Mouse (Mus musculus) limb, embryonic 10.5 days (tissue): ENCODE data around the gene Cnst. TPM values are rescaled to one million over a fixed set of nuclear protein-coding genes. Genes with fewer than 3 reads are reported as not detected.
"Not testable (repeated sequence)": the region's sequence is repeated elsewhere in the genome, so short reads cannot be mapped to it uniquely, and the experiment has no call there.

ENCODE experiments used
- DNase-seq: peaks from one replicate; pipeline ENCODE4 v3.0.0-alpha.2; 2017; ENCODE audit warnings: low spot score
- H3K27ac ChIP-seq: fragments of 300-500 bp; sonication (generic); 2 replicates; pipeline ENCODE4 v1.5.1; 2016; ENCODE audit warnings: mild to moderate bottlenecking
- H3K27me3 ChIP-seq: fragments of 300-500 bp; sonication (generic); 2 replicates; pipeline ENCODE4 v1.6.1; 2016; ENCODE audit warnings: low read depth, mild to moderate bottlenecking; ENCODE audit not compliant: poor library complexity, severe bottlenecking
- H3K36me3 ChIP-seq: fragments of 300-500 bp; sonication (generic); 2 replicates; pipeline ENCODE4 v1.6.1; 2016; ENCODE audit warnings: mild to moderate bottlenecking, moderate library complexity
- H3K4me1 ChIP-seq: fragments of 300-500 bp; sonication (generic); 2 replicates; pipeline ENCODE4 v1.6.1; 2016
- H3K4me3 ChIP-seq: fragments of 300-500 bp; sonication (generic); 2 replicates; pipeline ENCODE4 v1.5.1; 2016; ENCODE audit warnings: mild to moderate bottlenecking, moderate library complexity
- H3K9me3 ChIP-seq: fragments of 300-500 bp; sonication (generic); replicated peaks from 2 replicates; pipeline ENCODE4 v1.6.1; 2016; ENCODE audit warnings: mild to moderate bottlenecking
- WGBS: fragments of 180-500 bp; shearing (Covaris S2); methylation state at CpG from one replicate; pipeline ENCODE4 v1.1.7; 2016; 5-methylcytosine and 5-hydroxymethylcytosine counted together
- polyA plus RNA-seq: library from polyadenylated mRNA; unstranded; fragments of >200 nt; fragmentation: Nextera tagmentation; extraction: Ambion mirVana; gene quantifications from 2 replicates; pipeline ENCODE4 v1.2.1, GENCODE M21; 2016

Cnst gene
- polyA plus RNA-seq, 1 experiment from 2014 or later = 17.0 TPM

DNA sequence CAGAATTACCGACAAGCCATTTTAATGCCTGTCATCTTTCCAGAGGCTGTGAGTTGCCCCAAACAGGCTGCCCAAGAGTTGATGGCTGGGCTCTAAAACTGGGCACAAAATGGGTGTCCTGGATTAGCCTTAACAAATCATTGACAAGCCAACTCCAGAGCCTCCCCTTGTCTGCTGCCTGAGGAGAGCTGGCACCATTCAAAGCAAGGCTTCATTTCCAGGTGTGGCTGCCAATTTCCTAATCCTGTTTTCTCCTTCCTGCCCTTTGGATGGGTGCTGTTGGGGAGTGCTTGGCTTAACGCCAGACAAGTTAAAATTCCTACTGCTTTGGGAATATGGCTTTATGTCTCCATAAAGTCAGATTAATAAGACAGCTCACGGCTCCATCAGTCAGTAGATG lies 98.0 kb downstream of the Cnst start:
- WGBS = 80% methylated on average over 3 of the region's 3 CpGs
- H3K9me3 ChIP-seq = no peaks in the 10 kb centered on the region
- no peak for DNase-seq
- H3K4me3 ChIP-seq = no peak overlapping the region
- no peaks in the 10 kb centered on the region for H3K36me3 ChIP-seq
- no peak overlapping the region for H3K27ac ChIP-seq
- no peaks in the 10 kb centered on the region for H3K27me3 ChIP-seq
- H3K4me1 ChIP-seq = peaks cover 6% of the 10 kb centered on the region; the same call in 1 of the 2 replicates

GRCm38 (mm10) chr1:179645101-179645979 lies 99.2 kb downstream of the Cnst start:
- H3K27ac ChIP-seq = 0 out of 2 replicates have a peak overlapping the region, but pooled peaks have one; percentile 4
- 63% methylated on average over 13 of the region's 13 CpGs for WGBS
- peak; percentile 82 for DNase-seq
- no peaks in the 10 kb centered on the region for H3K9me3 ChIP-seq
- peak overlapping the region; percentile 10; the same call in 1 of the 2 replicates for H3K4me3 ChIP-seq
- H3K27me3 ChIP-seq = no peaks in the 10 kb centered on the region
- H3K36me3 ChIP-seq = no peaks in the 10 kb centered on the region
- H3K4me1 ChIP-seq = peaks cover 6% of the 10 kb centered on the region; the same call in 1 of the 2 replicates

GRCm38 (mm10) chr1:179645980-179646268 lies 99.8 kb downstream of the Cnst start:
- Histone ChIP-seq H3K36me3 (no peaks in the 10 kb centered on the region), H3K4me1 (peaks cover 6% of the 10 kb centered on the region; the same call in 1 of the 2 replicates), H3K27ac (0 out of 2 replicates have a peak overlapping the region, but pooled peaks have one; percentile 4), H3K27me3 (no peaks in the 10 kb centered on the region), H3K9me3 (no peaks in the 10 kb centered on the region), H3K4me3 (peak overlapping the region; percentile 10; the same call in 1 of the 2 replicates)
- DNase-seq = no peak
- 26% methylated on average over 4 of the region's 4 CpGs for WGBS

GRCm38 (mm10) chr1:179648678-179649077 lies 102.5 kb downstream of the Cnst start:
- H3K27me3 ChIP-seq, H3K36me3 ChIP-seq, H3K27ac ChIP-seq, DNase-seq, H3K4me3 ChIP-seq, H3K4me1 ChIP-seq, H3K9me3 ChIP-seq: not testable (repeated sequence)
- 84% methylated on average over 5 of the region's 5 CpGs for WGBS

GRCm38 (mm10) chr1:179649324-179649723 lies 103.2 kb downstream of the Cnst start:
- DNase-seq = no peak
- Histone ChIP-seq H3K4me1 (peaks cover 6% of the 10 kb centered on the region; the same call in 1 of the 2 replicates), H3K4me3 (no peak overlapping the region), H3K27ac (no peak overlapping the region), H3K36me3 (no peaks in the 10 kb centered on the region), H3K9me3 (no peaks in the 10 kb centered on the region), H3K27me3 (no peaks in the 10 kb centered on the region)
- WGBS = 85% methylated on average over 3 of the region's 3 CpGs

DNA sequence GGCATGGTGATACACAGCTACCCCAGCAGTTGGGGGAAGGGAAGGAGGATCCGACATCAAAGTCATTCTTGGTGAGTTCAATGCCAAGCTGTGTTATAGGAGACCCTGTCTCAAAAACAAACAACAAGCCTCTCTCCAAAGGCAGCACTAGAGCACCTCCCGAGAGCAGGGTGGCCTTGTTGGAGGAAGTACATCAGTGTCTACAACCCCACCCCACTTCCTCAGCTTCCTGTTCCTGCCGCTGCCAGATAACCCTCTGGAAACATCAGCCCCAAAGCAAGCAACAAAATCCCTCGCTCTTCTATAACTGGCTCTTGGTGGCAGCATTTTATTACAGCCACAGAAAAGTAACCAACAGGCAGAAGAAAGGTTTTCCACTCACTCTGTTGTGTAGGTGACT lies 104.1 kb downstream of the Cnst start:
- Histone ChIP-seq H3K4me3 (no peak overlapping the region), H3K4me1 (peaks cover 6% of the 10 kb centered on the region; the same call in 1 of the 2 replicates), H3K36me3 (no peaks in the 10 kb centered on the region), H3K27ac (no peak overlapping the region), H3K9me3 (no peaks in the 10 kb centered on the region), H3K27me3 (no peaks in the 10 kb centered on the region)
- no peak for DNase-seq
- WGBS = 76% methylated on average over 4 of the region's 4 CpGs

GRCm38 (mm10) chr1:179651224-179651623 lies 105.1 kb downstream of the Cnst start:
- no peak for DNase-seq
- Histone ChIP-seq H3K9me3 (no peaks in the 10 kb centered on the region), H3K4me3 (no peak overlapping the region), H3K4me1 (no peaks in the 10 kb centered on the region), H3K36me3 (no peaks in the 10 kb centered on the region), H3K27ac (no peak overlapping the region), H3K27me3 (no peaks in the 10 kb centered on the region)
- WGBS = 80% methylated on average over 5 of the region's 5 CpGs

- WGBS = 88% methylated on average over 5 of the region's 5 CpGs
Observed at GRCm38 (mm10) chr1:179663065-179663464, 116.9 kb downstream of the Cnst start.

GRCm38 (mm10) chr1:179664309-179664930 lies 118.2 kb downstream of the Cnst start:
- Histone ChIP-seq H3K36me3 (no peaks in the 10 kb centered on the region), H3K27me3 (no peaks in the 10 kb centered on the region), H3K27ac (no peak overlapping the region), H3K9me3 (no peaks in the 10 kb centered on the region), H3K4me1 (peaks cover 20% of the 10 kb centered on the region), H3K4me3 (no peak overlapping the region)
- 81% methylated on average over 4 of the region's 4 CpGs for WGBS
- no peak for DNase-seq

More at GRCm38 (mm10) chr1:179663065-179663464, 116.9 kb downstream of the Cnst start:
- Histone ChIP-seq H3K9me3 (no peaks in the 10 kb centered on the region), H3K4me1 (peaks cover 10% of the 10 kb centered on the region; the same call in 1 of the 2 replicates), H3K36me3 (no peaks in the 10 kb centered on the region), H3K4me3 (no peak overlapping the region), H3K27me3 (no peaks in the 10 kb centered on the region), H3K27ac (no peak overlapping the region)
- no peak for DNase-seq

DNA sequence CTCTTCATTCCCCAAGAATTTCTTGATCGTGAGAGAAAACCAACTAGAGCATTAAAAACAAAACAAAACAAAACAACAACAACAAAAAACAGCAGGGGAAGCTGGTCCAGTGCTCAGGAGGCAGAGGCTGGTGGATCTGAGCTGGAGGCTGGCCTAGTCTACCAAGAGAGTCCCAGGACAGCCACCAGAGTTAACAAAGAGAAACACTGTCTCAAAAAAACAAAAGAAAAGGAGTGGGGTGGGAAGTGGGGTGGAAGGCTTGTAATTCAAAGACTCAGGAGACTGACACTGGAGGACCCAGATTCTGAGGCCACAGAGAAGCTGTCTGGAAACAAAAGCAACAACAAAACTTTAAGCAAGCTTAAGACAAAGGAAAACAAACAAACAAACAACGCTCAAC lies 120.8 kb downstream of the Cnst start:
- 82% methylated on average over 2 of the region's 2 CpGs for WGBS
- H3K36me3 ChIP-seq = peaks cover 10% of the 10 kb centered on the region
- no peak for DNase-seq
- H3K4me1 ChIP-seq = peaks cover 23% of the 10 kb centered on the region
- no peaks in the 10 kb centered on the region for H3K9me3 ChIP-seq
- H3K27ac ChIP-seq = no peak overlapping the region
- H3K4me3 ChIP-seq = no peak overlapping the region
- H3K27me3 ChIP-seq = no peaks in the 10 kb centered on the region

DNA sequence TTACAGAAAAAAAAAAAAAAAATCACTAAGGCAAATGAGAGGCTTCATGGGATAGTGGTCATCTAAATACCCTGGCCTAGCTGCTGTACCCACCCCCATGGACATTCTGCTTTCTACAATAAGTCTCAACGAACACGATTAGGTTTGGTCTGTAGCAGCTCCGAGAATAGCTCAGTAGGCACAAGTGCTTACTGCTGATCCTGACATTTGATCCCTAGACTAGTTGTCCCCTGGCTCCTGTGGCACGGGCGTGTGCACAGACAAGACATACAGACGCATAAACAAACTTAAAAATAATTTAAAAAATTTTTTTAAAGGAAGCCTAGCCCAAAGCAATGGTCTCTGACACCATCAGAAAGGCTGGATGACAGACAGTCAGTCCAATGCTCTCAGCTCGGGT lies 121.3 kb downstream of the Cnst start:
- DNase-seq = no peak
- Histone ChIP-seq H3K36me3 (peaks cover 14% of the 10 kb centered on the region), H3K4me1 (peaks cover 23% of the 10 kb centered on the region), H3K27me3 (no peaks in the 10 kb centered on the region), H3K4me3 (peak overlapping the region; percentile 93), H3K9me3 (no peaks in the 10 kb centered on the region), H3K27ac (peak overlapping the region; percentile 95)
- 4% methylated on average over 7 of the region's 7 CpGs for WGBS

DNA sequence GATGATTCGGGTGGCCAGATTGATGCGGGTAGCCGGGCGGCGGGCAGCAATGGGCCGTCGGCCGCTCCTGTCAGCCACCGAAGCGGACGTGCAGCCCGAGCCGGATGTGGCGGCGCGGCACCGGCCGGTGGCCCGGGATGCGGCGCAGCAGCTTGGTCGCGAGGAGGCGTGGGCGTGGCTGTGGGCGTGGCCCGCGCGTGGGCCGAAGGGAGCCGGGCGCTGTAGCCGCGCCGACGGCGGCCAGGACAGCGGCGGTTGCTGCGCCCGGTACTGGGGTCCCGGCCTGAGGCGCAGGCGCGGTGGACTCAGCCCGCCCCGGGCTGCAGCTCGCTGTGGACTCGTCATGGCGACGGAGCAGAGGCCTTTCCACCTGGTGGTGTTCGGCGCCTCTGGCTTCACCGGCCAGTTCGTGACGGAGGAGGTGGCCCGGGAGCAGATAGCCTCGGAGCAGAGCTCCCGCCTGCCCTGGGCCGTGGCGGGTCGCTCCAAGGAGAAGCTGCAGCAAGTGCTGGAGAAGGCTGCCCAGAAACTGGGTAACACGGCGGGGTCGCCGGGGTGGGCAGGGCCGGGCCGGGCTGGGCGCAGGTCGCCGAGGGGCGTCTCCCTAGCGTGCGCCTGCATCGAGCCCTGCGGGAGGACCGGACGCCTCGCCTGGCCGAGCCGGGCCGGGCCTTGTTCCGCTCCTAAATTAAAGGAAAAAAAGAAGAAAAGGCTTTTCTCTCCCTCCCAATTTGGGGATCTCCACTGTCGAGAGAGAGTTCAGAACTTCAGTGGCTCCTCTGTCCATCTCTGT lies 122.0 kb downstream of the Cnst start, which contains the start of gene Sccpdh:
Gene Sccpdh (plus strand): TSS at position 198 of the 793 bp plus-strand sequence.
- Histone ChIP-seq H3K4me1 (peaks cover 23% of the 10 kb centered on the region), H3K27me3 (no peaks in the 10 kb centered on the region), H3K4me3 (peak within 1 kb of the TSS; percentile 93), H3K27ac (peak within 1 kb of the TSS; percentile 95), H3K9me3 (no peaks in the 10 kb centered on the region), H3K36me3 (peaks cover 21% of the 10 kb centered on the region)
- peak; percentile 90 for DNase-seq
- WGBS = 0% methylated on average over 84 of the region's 84 CpGs
